Mouse (Mus musculus) small intestine, adult 2 months (tissue): ENCODE data around the gene Apoc2.

Experiments used
- CTCF ChIP-seq: fragments of 200-500 bp; IDR thresholded peaks from 2 replicates; pipeline ENCODE4 v1.5.1; 2012; ENCODE audit warnings: low read depth, mild to moderate bottlenecking, control low read depth, inconsistent platforms, low read length, moderate library complexity, mixed read lengths; ENCODE audit not compliant: insufficient replicate concordance, insufficient read length; ENCODE audit errors: extremely low read depth
- POLR2A ChIP-seq: fragments of 200-500 bp; IDR thresholded peaks from 2 replicates; pipeline ENCODE4 v1.6.1; 2012; ENCODE audit warnings: low read depth, mild to moderate bottlenecking, control low read depth, inconsistent platforms, low read length, moderate library complexity

- TF ChIP-seq POLR2A (no peak), CTCF (no peak)
These were observed 25.1 kb downstream of the Apoc2 start for GRCm38 (mm10) chr7:19652614-19653013.
